ENCODE assay signal across 10 mouse cellular contexts in the genomic region with DNA sequence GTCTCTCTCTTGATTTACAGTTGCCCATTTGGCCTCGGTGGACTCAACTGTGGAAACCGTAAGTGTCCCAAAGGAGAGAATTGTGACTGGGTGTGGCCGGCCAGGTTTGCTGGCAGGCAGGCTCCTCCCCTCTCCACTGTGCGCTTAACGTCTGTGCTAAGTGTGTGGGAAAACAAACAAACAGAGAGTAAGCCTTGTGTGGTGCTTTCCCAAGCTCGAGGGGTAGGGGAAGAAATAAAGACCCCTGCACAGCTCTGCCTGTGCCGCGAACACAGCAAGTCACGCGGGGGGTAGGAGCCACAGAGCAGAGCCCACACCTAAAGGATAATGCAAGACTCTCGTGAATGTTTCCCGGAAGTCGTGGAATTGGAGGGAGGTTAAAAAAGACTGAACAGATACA. TPM values are rescaled to one million over a fixed set of nuclear protein-coding genes. Genes with fewer than 3 reads are reported as not detected.
DNase-seq lines count a peak whose midpoint lies in the region; ATAC-seq and TF ChIP-seq lines count a peak whose summit lies in the region.
"Had no signal": no experiment of that assay in that cellular context is flagged by ENCODE, and none has a peak within 500 bp of the region (broad histone marks: within the 10 kb centered on the region; RNA-seq: fewer than 3 reads in every experiment).

No protein-coding gene starts in this region.

- 0 out of 2 replicates have a peak, but pooled peaks cover 2% of the 10 kb centered on the region for H3K4me1 ChIP-seq in kidney, embryonic 14.5 days (ENCODE audit: control insufficient read depth, insufficient read depth, low read length)
- H3K4me1 ChIP-seq in kidney, adult 2 months (ENCODE audit: control insufficient read depth, insufficient read depth, low read length), result no peaks in the 10 kb centered on the region
- H3K4me1 ChIP-seq in bone marrow, adult 2 months (ENCODE audit: control insufficient read depth, insufficient read depth, low read length), result no peaks in the 10 kb centered on the region; the same call in none of the 2 replicates
- H3K4me1 ChIP-seq in limb, embryonic 13.5 days, result no peaks in the 10 kb centered on the region
- no peaks in the 10 kb centered on the region; the same call in 1 of the 2 replicates for H3K4me1 ChIP-seq in stomach, embryonic 14.5 days (ENCODE audit: control insufficient read depth, insufficient read depth, low read length)

- no peak for TF ChIP-seq POLR2A in kidney, adult 2 months (IDR thresholded peaks at IDR 0.05; ENCODE audit: low read depth, low read length)
- TF ChIP-seq POLR2A in bone marrow, adult 2 months (IDR thresholded peaks at IDR 0.05; ENCODE audit: borderline replicate concordance, control insufficient read depth, low read depth, low read length), result no peak

- ATAC-seq in kidney, embryonic 14.5 days (ENCODE audit: low FRiP score, low TSS enrichment), result peak; percentile 24; the same call in 1 of the 2 replicates
- ATAC-seq in limb, embryonic 13.5 days (ENCODE audit: low FRiP score, low read depth), result no peak
- no peak for ATAC-seq in stomach, embryonic 14.5 days (ENCODE audit: insufficient number of reproducible peaks, insufficient read depth, low FRiP score, low read depth)

- no peak overlapping the region for H3K27ac ChIP-seq in kidney, embryonic 14.5 days (ENCODE audit: low read depth, low read length)
- H3K27ac ChIP-seq in kidney, adult 2 months (ENCODE audit: insufficient read depth, low read depth, low read length), result no peak overlapping the region
- H3K27ac ChIP-seq in bone marrow, adult 2 months (ENCODE audit: control insufficient read depth, insufficient read depth, low read depth, low read length, poor library complexity), result peak overlapping the region; percentile 98
- H3K27ac ChIP-seq in limb, embryonic 13.5 days, result no peak overlapping the region
- H3K27ac ChIP-seq in stomach, embryonic 14.5 days (ENCODE audit: low read length), result no peak overlapping the region

- no peaks in the 10 kb centered on the region for H3K9me3 ChIP-seq in kidney, embryonic 14.5 days (ENCODE audit: control insufficient read depth, low read length)
- no peaks in the 10 kb centered on the region for H3K9me3 ChIP-seq in limb, embryonic 13.5 days
- no peaks in the 10 kb centered on the region for H3K9me3 ChIP-seq in stomach, embryonic 14.5 days (ENCODE audit: control insufficient read depth, low read depth, low read length)

- H3K9ac ChIP-seq in kidney, embryonic 14.5 days (ENCODE audit: low read depth, low read length), result no peak overlapping the region
- no peak overlapping the region for H3K9ac ChIP-seq in limb, embryonic 13.5 days
- no peak overlapping the region for H3K9ac ChIP-seq in stomach, embryonic 14.5 days (replicated peaks; ENCODE audit: low read depth, low read length)

- 0 out of 2 replicates have a peak, but pooled peaks cover 11% of the 10 kb centered on the region for H3K36me3 ChIP-seq in kidney, embryonic 14.5 days (ENCODE audit: control insufficient read depth, insufficient read depth, low read length)
- no peaks in the 10 kb centered on the region for H3K36me3 ChIP-seq in kidney, adult 2 months (ENCODE audit: control insufficient read depth, insufficient read depth, low read length)
- peaks cover 34% of the 10 kb centered on the region for H3K36me3 ChIP-seq in limb, embryonic 13.5 days
- H3K36me3 ChIP-seq in stomach, embryonic 14.5 days (ENCODE audit: control insufficient read depth, insufficient read depth, low read length), result peaks cover 4% of the 10 kb centered on the region; the same call in 1 of the 2 replicates

- DNase-seq in kidney, adult 2 months, result no peak
- DNase-seq in cerebellum, postnatal 10 days, result no peak
- DNase-seq in cerebellum, adult 18-20 months, result no peak
- no peak for DNase-seq in layer of hippocampus, postnatal 10 days (ENCODE audit: low spot score in 2 of 2)
- DNase-seq: kidney, postnatal 14 days had no signal

- H3K4me2 ChIP-seq in kidney, embryonic 14.5 days (replicated peaks; ENCODE audit: low read depth, low read length), result peak overlapping the region; percentile 26
- peak overlapping the region; percentile 34 for H3K4me2 ChIP-seq in limb, embryonic 13.5 days (replicated peaks)
- peak overlapping the region; percentile 17; the same call in 1 of the 2 replicates for H3K4me2 ChIP-seq in stomach, embryonic 14.5 days (replicated peaks; ENCODE audit: low read depth, low read length)

- H3K4me3 ChIP-seq in kidney, embryonic 14.5 days (ENCODE audit: low read length), result no peak overlapping the region
- no peak overlapping the region for H3K4me3 ChIP-seq in kidney, adult 2 months (ENCODE audit: insufficient read depth, low read depth, low read length)
- H3K4me3 ChIP-seq in bone marrow, adult 2 months (replicated peaks; ENCODE audit: control insufficient read depth, low read depth, low read length), result peak overlapping the region; percentile 60
- peak overlapping the region; percentile 7; the same call in 1 of the 2 replicates for H3K4me3 ChIP-seq in limb, embryonic 13.5 days
- no peak overlapping the region for H3K4me3 ChIP-seq in stomach, embryonic 14.5 days (ENCODE audit: low read depth, low read length)
- H3K4me3 ChIP-seq: myocyte had no signal

- 25% methylated on average over 13 of the region's 13 CpGs for WGBS in kidney, embryonic 14.5 days
- WGBS in kidney, adult 2 months, result 39% methylated on average over 13 of the region's 13 CpGs
- WGBS in bone marrow, adult 2 months, result 4% methylated on average over 13 of the region's 13 CpGs
- WGBS in limb, embryonic 13.5 days, result 20% methylated on average over 13 of the region's 13 CpGs
- WGBS in stomach, embryonic 14.5 days, result 29% methylated on average over 13 of the region's 13 CpGs

- no peak for TF ChIP-seq CTCF in kidney, adult 2 months (conservative IDR thresholded peaks at IDR 0.05; ENCODE audit: insufficient read depth, insufficient read length, low read depth, low read length)
- TF ChIP-seq CTCF in bone marrow, adult 2 months (IDR thresholded peaks at IDR 0.05; ENCODE audit: control insufficient read depth, insufficient read depth, low read length), result no peak

- H3K27me3 ChIP-seq in kidney, embryonic 14.5 days (ENCODE audit: control insufficient read depth, insufficient read depth, low read length), result no peaks in the 10 kb centered on the region
- H3K27me3 ChIP-seq in kidney, adult 2 months (replicated peaks; ENCODE audit: control insufficient read depth, insufficient read depth, low read length), result no peaks in the 10 kb centered on the region
- no peaks in the 10 kb centered on the region for H3K27me3 ChIP-seq in limb, embryonic 13.5 days
- H3K27me3 ChIP-seq in stomach, embryonic 14.5 days (ENCODE audit: control insufficient read depth, insufficient read depth, low read length), result no peaks in the 10 kb centered on the region

RNA-seq across cellular contexts. Expression of gene Muc13, which starts 42.7 kb away (rescaled TPM):
- 0.09 TPM in 1 of 2 replicates, not detected in the other for polyA plus RNA-seq in kidney, embryonic 14.5 days (2014; fragmentation: Nextera tagmentation; extraction: Ambion mirVana)
- polyA plus RNA-seq in kidney, adult 2 months (2012; rRNA removed), result 0.10 and 0.11 TPM in 2 replicates
- polyA plus RNA-seq in bone marrow, adult 2 months (2011; ENCODE audit: insufficient read depth, insufficient read length, low replicate concordance, missing spikeins), result 5.4 and 6.4 TPM in 2 replicates
- 0.06 and 0.22 TPM in 2 replicates for polyA plus RNA-seq in limb, embryonic 13.5 days (2015; fragmentation: Nextera tagmentation; extraction: Ambion mirVana)
- polyA plus RNA-seq in stomach, embryonic 14.5 days (2014; fragmentation: Nextera tagmentation; extraction: Ambion mirVana), result 0.56 and 0.69 TPM in 2 replicates
- under 1 TPM in 1 of 2 experiments, not detected in 1; 0.11 TPM for total RNA-seq in layer of hippocampus, postnatal 10 days (2021)

Comparison
In these comparisons a context has a peak if more than half of its experiments do, and no peak if none do; other contexts are left out.
1. H3K4me3 ChIP-seq: peak in bone marrow, adult 2 months (single experiment) and limb, embryonic 13.5 days (single experiment); none in kidney, embryonic 14.5 days (single experiment), kidney, adult 2 months (single experiment) and stomach, embryonic 14.5 days (single experiment).
2. Peak in every context shown above with its lines, with median percentiles within 50 percentile points of each other: H3K4me2 ChIP-seq.